Mouse (Mus musculus): ENCODE data around the gene 4930558K02Rik. TPM values are rescaled to one million over a fixed set of nuclear protein-coding genes. Genes with fewer than 3 reads are reported as not detected.

Gene 4930558K02Rik
- total and polyA plus RNA-seq, 2 experiments from 2014 or later: not detected

GRCm38 (mm10) chr1:162009086-162009485, 29.6 kb upstream of the 4930558K02Rik start:
- WGBS: 62% methylated on average over 8 of the region's 8 CpGs
- no peak overlapping the region for H3K27ac ChIP-seq (ENCODE audit: low read depth)
- no peak overlapping the region for H3K4me3 ChIP-seq (ENCODE audit: low read depth, low read length)
- no peak overlapping the region for H3K4me2 ChIP-seq (ENCODE audit: low read depth, low read length)
- no peaks in the 10 kb centered on the region for H3K27me3 ChIP-seq (ENCODE audit: control insufficient read depth, insufficient read depth, low read length)
- no peak for DNase-seq (ENCODE audit: low spot score)
- no peaks in the 10 kb centered on the region for H3K36me3 ChIP-seq (replicated peaks; ENCODE audit: control insufficient read depth, insufficient read depth, low read length)
- no peaks in the 10 kb centered on the region for H3K9me3 ChIP-seq (replicated peaks; ENCODE audit: control insufficient read depth, low read length)
- TF ChIP-seq EP300 (IDR thresholded peaks at IDR 0.05; ENCODE audit: low read depth): no peak
- TF ChIP-seq CTCF (IDR thresholded peaks at IDR 0.05; ENCODE audit: low read depth): no peak
- peaks cover 10% of the 10 kb centered on the region for H3K4me1 ChIP-seq (ENCODE audit: control insufficient read depth, insufficient read depth)
- ATAC-seq (ENCODE audit: insufficient read depth, low read depth): no peak
- no peak overlapping the region for H3K9ac ChIP-seq (replicated peaks; ENCODE audit: low read depth, low read length)

GRCm38 (mm10) chr1:162008631-162009067, 29.2 kb upstream of the 4930558K02Rik start:
- Histone ChIP-seq H3K27ac (ENCODE audit: low read depth) (0 out of 2 replicates have a peak overlapping the region, but pooled peaks have one; percentile 21), H3K36me3 (replicated peaks; ENCODE audit: control insufficient read depth, insufficient read depth, low read length) (no peaks in the 10 kb centered on the region), H3K4me1 (ENCODE audit: control insufficient read depth, insufficient read depth) (peaks cover 15% of the 10 kb centered on the region), H3K9me3 (replicated peaks; ENCODE audit: control insufficient read depth, low read length) (no peaks in the 10 kb centered on the region), H3K4me3 (ENCODE audit: low read depth, low read length) (no peak overlapping the region), H3K4me2 (ENCODE audit: low read depth, low read length) (no peak overlapping the region), H3K9ac (replicated peaks; ENCODE audit: low read depth, low read length) (no peak overlapping the region), H3K27me3 (ENCODE audit: control insufficient read depth, insufficient read depth, low read length) (no peaks in the 10 kb centered on the region)
- no peak for ATAC-seq (ENCODE audit: insufficient read depth, low read depth)
- WGBS: 48% methylated on average over 8 of the region's 8 CpGs
- no peak for TF ChIP-seq CTCF (IDR thresholded peaks at IDR 0.05; ENCODE audit: low read depth)
- no peak for TF ChIP-seq EP300 (IDR thresholded peaks at IDR 0.05; ENCODE audit: low read depth)
- no peak for DNase-seq (ENCODE audit: low spot score)

DNA sequence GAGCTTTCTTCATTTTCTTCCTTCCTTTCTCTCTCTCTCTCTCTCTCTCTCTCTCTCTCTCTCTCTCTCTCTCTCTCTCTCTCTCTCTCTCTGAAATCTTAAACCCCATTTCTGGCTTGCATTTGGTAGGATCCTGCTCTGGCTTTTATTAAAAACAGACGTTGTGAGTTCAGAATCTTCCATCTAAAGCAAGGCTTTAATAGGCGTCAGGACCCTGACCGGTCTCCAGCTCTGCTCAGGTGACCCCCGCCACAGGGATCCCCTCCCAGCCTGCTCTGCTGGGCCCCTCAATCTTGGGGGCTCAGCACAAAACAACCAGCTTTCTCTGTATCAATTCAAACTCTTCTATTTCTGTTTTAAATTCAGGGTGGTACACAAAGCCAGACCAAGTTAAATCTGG, 28.8 kb upstream of the 4930558K02Rik start:
- Histone ChIP-seq H3K4me3 (ENCODE audit: low read depth, low read length) (no peak overlapping the region), H3K9ac (replicated peaks; ENCODE audit: low read depth, low read length) (no peak overlapping the region), H3K9me3 (replicated peaks; ENCODE audit: control insufficient read depth, low read length) (no peaks in the 10 kb centered on the region), H3K27ac (ENCODE audit: low read depth) (0 out of 2 replicates have a peak overlapping the region, but pooled peaks have one; percentile 21), H3K4me2 (ENCODE audit: low read depth, low read length) (no peak overlapping the region), H3K36me3 (replicated peaks; ENCODE audit: control insufficient read depth, insufficient read depth, low read length) (no peaks in the 10 kb centered on the region), H3K4me1 (ENCODE audit: control insufficient read depth, insufficient read depth) (peaks cover 15% of the 10 kb centered on the region), H3K27me3 (ENCODE audit: control insufficient read depth, insufficient read depth, low read length) (no peaks in the 10 kb centered on the region)
- 67% methylated on average over 4 of the region's 4 CpGs for WGBS
- DNase-seq (ENCODE audit: low spot score) (no peak), ATAC-seq (ENCODE audit: insufficient read depth, low read depth) (no peak)
- TF ChIP-seq EP300 (IDR thresholded peaks at IDR 0.05; ENCODE audit: low read depth) (no peak), CTCF (IDR thresholded peaks at IDR 0.05; ENCODE audit: low read depth) (no peak)

DNA sequence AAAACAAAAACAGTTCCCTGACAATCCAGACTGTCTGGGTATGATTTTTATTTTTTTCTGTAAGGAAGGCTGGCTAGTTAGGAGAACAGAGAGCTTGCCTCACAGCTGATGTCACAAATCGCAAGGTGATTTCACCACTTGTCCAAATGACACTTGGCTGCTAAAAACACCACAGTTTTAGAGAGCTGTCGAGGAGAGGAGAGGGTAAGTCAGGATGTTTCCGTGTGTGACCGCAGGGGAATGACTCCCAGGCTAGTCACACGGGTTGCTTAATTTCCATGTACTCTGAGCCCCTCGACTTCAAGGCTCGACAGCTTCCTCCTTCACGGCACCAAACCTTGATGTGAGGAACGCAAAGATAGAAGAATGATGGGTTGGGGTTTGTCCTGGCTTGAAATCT, 26.7 kb upstream of the 4930558K02Rik start:
- no peak for ATAC-seq (ENCODE audit: insufficient read depth, low read depth)
- Histone ChIP-seq H3K9me3 (replicated peaks; ENCODE audit: control insufficient read depth, low read length) (no peaks in the 10 kb centered on the region), H3K27ac (ENCODE audit: low read depth) (no peak overlapping the region), H3K9ac (replicated peaks; ENCODE audit: low read depth, low read length) (no peak overlapping the region), H3K36me3 (replicated peaks; ENCODE audit: control insufficient read depth, insufficient read depth, low read length) (no peaks in the 10 kb centered on the region), H3K27me3 (ENCODE audit: control insufficient read depth, insufficient read depth, low read length) (no peaks in the 10 kb centered on the region), H3K4me1 (ENCODE audit: control insufficient read depth, insufficient read depth) (peaks cover 15% of the 10 kb centered on the region), H3K4me3 (ENCODE audit: low read depth, low read length) (no peak overlapping the region), H3K4me2 (ENCODE audit: low read depth, low read length) (no peak overlapping the region)
- DNase-seq (ENCODE audit: low spot score): no peak
- TF ChIP-seq EP300 (IDR thresholded peaks at IDR 0.05; ENCODE audit: low read depth) (no peak), CTCF (IDR thresholded peaks at IDR 0.05; ENCODE audit: low read depth) (no peak)
- WGBS: 73% methylated on average over 9 of the region's 9 CpGs

- peak; percentile 59 for ATAC-seq (ENCODE audit: insufficient read depth, low read depth)
- Histone ChIP-seq H3K27ac (ENCODE audit: low read depth) (peak overlapping the region; percentile 80), H3K9ac (replicated peaks; ENCODE audit: low read depth, low read length) (peak overlapping the region; percentile 9; the same call in 1 of the 2 replicates), H3K4me1 (ENCODE audit: control insufficient read depth, insufficient read depth) (peaks cover 15% of the 10 kb centered on the region), H3K27me3 (ENCODE audit: control insufficient read depth, insufficient read depth, low read length) (no peaks in the 10 kb centered on the region), H3K4me3 (ENCODE audit: low read depth, low read length) (no peak overlapping the region; the same call in 1 of the 2 replicates), H3K36me3 (replicated peaks; ENCODE audit: control insufficient read depth, insufficient read depth, low read length) (no peaks in the 10 kb centered on the region), H3K4me2 (ENCODE audit: low read depth, low read length) (peak overlapping the region; percentile 29; the same call in 1 of the 2 replicates), H3K9me3 (replicated peaks; ENCODE audit: control insufficient read depth, low read length) (no peaks in the 10 kb centered on the region)
- TF ChIP-seq EP300 (IDR thresholded peaks at IDR 0.05; ENCODE audit: low read depth): no peak
- TF ChIP-seq CTCF (IDR thresholded peaks at IDR 0.05; ENCODE audit: low read depth): peak; percentile 58
- 56% methylated on average over 23 of the region's 23 CpGs for WGBS
- DNase-seq (ENCODE audit: low spot score): peak; percentile 52
Measured at GRCm38 (mm10) chr1:162004821-162005770, 25.7 kb upstream of the 4930558K02Rik start.

Data from heart, postnatal 0 days (tissue).